Mouse (Mus musculus) olfactory bulb, adult 2 months (tissue): ENCODE data around the gene Krba1. TPM values are rescaled to one million over a fixed set of nuclear protein-coding genes. Genes with fewer than 3 reads are reported as not detected.

Experiments used
- H3K27ac ChIP-seq: fragments of 200-500 bp; 2 replicates; pipeline ENCODE4 v1.5.1; 2012; ENCODE audit warnings: low read depth, low read length; ENCODE audit not compliant: insufficient read depth
- H3K4me1 ChIP-seq: fragments of 200-500 bp; 2 replicates; pipeline ENCODE4 v1.6.1; 2012; ENCODE audit warnings: low read length; ENCODE audit not compliant: control insufficient read depth, insufficient read depth
- H3K4me3 ChIP-seq: fragments of 200-500 bp; 2 replicates; pipeline ENCODE4 v1.5.1; 2012; ENCODE audit warnings: mild to moderate bottlenecking, low read depth, low read length, moderate library complexity; ENCODE audit not compliant: insufficient read depth
- CTCF ChIP-seq: fragments of 200-500 bp; IDR thresholded peaks from 2 replicates; pipeline ENCODE4 v1.5.1; 2012; ENCODE audit warnings: low read depth, mild to moderate bottlenecking, low read length, moderate library complexity; ENCODE audit not compliant: insufficient read depth
- POLR2A ChIP-seq: fragments of 200-500 bp; IDR thresholded peaks from 2 replicates; pipeline ENCODE4 v1.6.1; 2012; ENCODE audit warnings: mild to moderate bottlenecking, low read depth, low read length, moderate library complexity; ENCODE audit not compliant: insufficient read depth
- WGBS: fragments of 180-500 bp; shearing (Covaris S2); methylation state at CpG from one replicate; pipeline ENCODE4 v1.1.7; 2018; 5-methylcytosine and 5-hydroxymethylcytosine counted together
- polyA plus RNA-seq: library from polyadenylated mRNA; stranded (reverse); fragments of >200 nt; gene quantifications from 2 replicates; pipeline ENCODE4 v1.2.4, GENCODE M21; 2012; ENCODE audit warnings: low replicate concordance; ENCODE audit not compliant: missing spikeins, insufficient read depth, insufficient read length

Gene Krba1
- polyA plus RNA-seq, 1 experiment = not detected

DNA sequence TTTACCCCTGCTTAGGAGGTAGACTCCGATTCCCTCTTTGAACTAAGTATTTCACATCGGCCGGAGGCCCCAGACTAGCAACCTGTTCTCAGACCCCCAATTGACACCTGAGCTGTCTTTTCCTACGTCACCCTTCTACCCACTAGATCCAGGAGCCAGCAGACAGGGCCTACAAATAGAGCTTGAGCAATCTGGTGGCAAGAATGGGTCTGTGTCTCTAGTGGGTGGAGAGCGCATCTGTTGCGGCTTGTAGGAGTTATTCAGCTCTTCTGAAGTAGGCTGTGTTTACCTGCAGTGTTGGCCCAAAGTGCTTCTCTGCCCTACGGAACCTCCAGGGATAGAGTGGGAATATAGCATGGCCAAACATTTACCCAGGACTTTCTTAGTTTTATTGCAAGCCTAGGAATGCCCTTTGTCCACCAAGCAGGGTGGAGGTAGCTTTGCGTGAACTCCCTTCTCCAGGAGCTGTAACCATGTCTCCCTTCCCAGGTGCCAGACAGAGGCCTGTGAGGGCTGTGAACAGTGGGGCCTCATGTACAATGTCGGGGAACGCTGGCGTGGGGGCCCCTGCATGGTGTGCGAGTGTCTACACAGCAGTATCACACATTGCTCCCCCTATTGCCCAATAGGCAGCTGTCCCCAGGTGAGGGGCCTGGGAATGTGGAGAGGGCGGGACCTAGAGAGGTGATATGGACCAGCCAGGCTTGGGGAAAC is 69.7 kb downstream of the Krba1 start:
- no peak overlapping the region for H3K4me3 ChIP-seq
- H3K4me1 ChIP-seq = no peaks in the 10 kb centered on the region
- TF ChIP-seq POLR2A = no peak
- 87% methylated on average over 13 of the region's 13 CpGs for WGBS
- H3K27ac ChIP-seq = no peak overlapping the region

- no peak for TF ChIP-seq CTCF
- Histone ChIP-seq H3K27ac (no peak overlapping the region), H3K4me3 (no peak overlapping the region), H3K4me1 (no peaks in the 10 kb centered on the region)
- WGBS = 62% methylated on average over 6 of the region's 6 CpGs
Measured at GRCm38 (mm10) chr6:48466715-48467114, 71.3 kb downstream of the Krba1 start.

- no peaks in the 10 kb centered on the region for H3K4me1 ChIP-seq
- H3K4me3 ChIP-seq = no peak overlapping the region
- TF ChIP-seq CTCF (no peak), POLR2A (no peak)
- no peak overlapping the region for H3K27ac ChIP-seq
- WGBS = 90% methylated on average over 7 of the region's 7 CpGs
Measured at GRCm38 (mm10) chr6:48467490-48467889, 72.1 kb downstream of the Krba1 start.

Other genes starting within 250 kb of the Krba1 start
- gene Zfp467, start 50.2 kb downstream of the Krba1 start, polyA plus RNA-seq = not detected in 2 replicates
- not detected in 2 replicates for gene Sspo, start 52.6 kb downstream of the Krba1 start, polyA plus RNA-seq
- 480 TPM in 1 of 2 replicates, not detected in the other for gene Atp6v0e2, start 142.0 kb downstream of the Krba1 start, polyA plus RNA-seq
- gene Lrrc61, start 159.2 kb downstream of the Krba1 start, polyA plus RNA-seq = not detected in 2 replicates
- not detected in 2 replicates for gene Rarres2, start 177.2 kb downstream of the Krba1 start, polyA plus RNA-seq
- gene Gm45021, start 194.0 kb downstream of the Krba1 start, polyA plus RNA-seq = not detected in 2 replicates
- gene Repin1, start 198.3 kb downstream of the Krba1 start, polyA plus RNA-seq = not detected in 2 replicates
- gene Gm44965, start 198.4 kb downstream of the Krba1 start, polyA plus RNA-seq = not detected in 2 replicates
- not detected in 2 replicates for gene Zfp775, start 206.5 kb downstream of the Krba1 start, polyA plus RNA-seq
- gene AI854703, start 231.2 kb downstream of the Krba1 start, polyA plus RNA-seq = not detected in 2 replicates